In the genomic region with DNA sequence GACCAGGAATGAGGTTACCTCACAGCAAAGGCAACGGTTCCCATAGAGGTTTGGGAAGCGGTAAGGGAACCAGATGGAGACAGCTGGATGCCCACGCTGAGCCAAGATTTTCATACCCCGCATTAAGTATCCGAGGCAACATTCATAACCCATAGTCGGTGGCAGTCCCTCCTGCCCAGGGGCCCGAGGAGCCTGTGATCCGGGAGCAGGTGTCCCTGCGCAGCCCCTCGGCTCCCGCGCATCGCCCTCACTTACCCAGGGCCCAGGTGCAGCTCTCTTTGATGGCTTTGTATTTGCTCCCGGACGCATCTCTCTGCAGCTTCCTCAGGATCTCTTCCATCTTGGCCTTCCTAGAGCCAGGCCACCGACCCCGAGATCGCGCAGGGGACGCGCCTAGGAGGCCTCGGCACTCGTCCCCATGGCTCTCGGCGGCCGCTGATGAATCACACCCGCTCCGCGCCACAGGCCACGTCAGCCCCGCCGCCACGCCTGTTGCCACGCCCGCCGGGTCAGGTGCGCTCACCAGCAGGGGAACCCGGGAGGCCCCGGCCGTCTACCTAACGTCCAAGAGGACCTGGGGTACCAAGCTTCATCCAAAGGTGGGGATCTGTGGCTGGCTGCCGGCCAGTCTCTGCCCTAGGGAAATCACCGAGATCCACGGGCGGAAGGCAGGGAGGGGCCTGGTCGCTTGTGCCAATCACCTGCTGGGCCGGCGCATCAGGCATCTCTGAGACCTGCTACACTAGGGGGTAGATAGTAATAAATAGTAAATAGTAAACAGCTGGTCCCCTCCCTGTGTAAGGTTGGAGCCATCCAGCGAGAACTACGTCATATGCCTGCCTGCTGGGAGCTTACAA, we compare ENCODE assay signal across 8 mouse cellular contexts. TPM values are rescaled to one million over a fixed set of nuclear protein-coding genes. Genes with fewer than 3 reads are reported as not detected.
A peak's percentile ranks its signal among the peaks of the same experiment; 100 is the strongest.
DNase-seq lines count a peak whose midpoint lies in the region; TF ChIP-seq lines count a peak whose summit lies in the region.

A gene (minus strand): TSS at position 664 of the 857 bp plus-strand sequence.

- peak; percentile 53; the same call in 1 of the 2 replicates for TF ChIP-seq POLR2A in cortical plate, adult 2 months (IDR thresholded peaks at IDR 0.05; ENCODE audit: extremely low read depth, insufficient read depth, low read length)

- TF ChIP-seq CTCF in cortical plate, adult 2 months (IDR thresholded peaks at IDR 0.05; ENCODE audit: extremely low read depth, insufficient read depth, low read length) = no peak

- H3K27ac ChIP-seq in cortical plate, adult 2 months (ENCODE audit: insufficient read depth, low read length) = peak within 1 kb of the TSS; percentile 82

- peak within 1 kb of the TSS; percentile 90 for H3K4me3 ChIP-seq in cortical plate, adult 2 months (ENCODE audit: insufficient read depth, low read length)

- DNase-seq in adrenal gland, adult (ENCODE audit: inconsistent age in 2 of 2, low spot score in 1 of 2) = peak; percentile 81 to 92
- DNase-seq in gastrocnemius, postnatal 25 days = peak; percentile 13
- DNase-seq in induced T-regulatory cell, adult 2 months (ENCODE audit: low read depth) = peak; percentile 60
- peak; percentile 58 for DNase-seq in left cerebral cortex, adult 11 months (ENCODE audit: low spot score)
- peak; percentile 55 for DNase-seq in lung, postnatal 10 days
- peak; percentile 68 for DNase-seq in retina, embryonic 14.5 days (ENCODE audit: low spot score)
- peak; percentile 58 for DNase-seq in urinary bladder, postnatal 25 days (ENCODE audit: low spot score)

- H3K4me1 ChIP-seq in cortical plate, adult 2 months (ENCODE audit: control insufficient read depth, insufficient read depth, low read length) = peaks cover 1% of the 10 kb centered on the region; the same call in 1 of the 2 replicates

RNA-seq across cellular contexts. Expression of the gene that starts here (rescaled TPM):
- 25.6 and 27.7 TPM in 2 replicates for polyA plus RNA-seq in cortical plate, adult 2 months (2012; rRNA removed)
- under 1 TPM; 0.32 to 0.49 TPM for total RNA-seq in gastrocnemius, postnatal 25 days (2021)

Comparison
In these comparisons a context has a peak if more than half of its experiments do, and no peak if none do; other contexts are left out.
1. Peak in every context shown above with its lines: DNase-seq, H3K4me3 ChIP-seq and H3K27ac ChIP-seq.
2. Peak in DNase-seq in gastrocnemius, postnatal 25 days; RNA of the gene not detected or under 1 TPM.
3. DNase-seq: peak in every context shown above with its lines; median percentile 86 in adrenal gland, adult; 68 in retina, embryonic 14.5 days; 60 in induced T-regulatory cell, adult 2 months; 58 in left cerebral cortex, adult 11 months; 58 in urinary bladder, postnatal 25 days; 55 in lung, postnatal 10 days; 13 in gastrocnemius, postnatal 25 days.